Mouse (Mus musculus): ENCODE measurements at regions not wholly inside any gene's neighbourhood (a gene's known extent, or its start where the extent isn't known, plus 50 kb on each side); places are given as distances from the start of the nearest gene placed in this dataset.

- intact Hi-C loops (cut with DNase I): loop anchor here (5.0 to 10.0 kb wide), 3 partner anchors 1507 to 1904 kb away; no protein-coding TSS in a partner anchor
- Histone ChIP-seq H3K4me3 (no peak overlapping the region), H3K27ac (no peak overlapping the region)
- TF ChIP-seq CTCF (IDR thresholded peaks at IDR 0.05): no peak
- no peak for DNase-seq (ENCODE audit: extremely low spot score in 1 of 2, low spot score in 2 of 2)
Measured at GRCm38 (mm10) chr1:42781533-42781932, 69.5 kb upstream of the Mrps9 start.

- DNase-seq (ENCODE audit: extremely low spot score in 1 of 2, low spot score in 2 of 2): no peak
- intact Hi-C loops (cut with DNase I): loop anchor here (5.0 to 10.0 kb wide), 3 partner anchors 1508 to 1906 kb away; no protein-coding TSS in a partner anchor
- Histone ChIP-seq H3K27ac (no peak overlapping the region), H3K4me3 (no peak overlapping the region)
- TF ChIP-seq CTCF (IDR thresholded peaks at IDR 0.05): no peak
Measured at GRCm38 (mm10) chr1:42783072-42783672, 67.9 kb upstream of the Mrps9 start.

- no peak for DNase-seq (ENCODE audit: extremely low spot score in 1 of 2, low spot score in 2 of 2)
- TF ChIP-seq CTCF (IDR thresholded peaks at IDR 0.05): no peak
- intact Hi-C loops (cut with DNase I): loop anchor here (5.0 to 10.0 kb wide), 2 partner anchors 1512 to 1900 kb away; no protein-coding TSS in a partner anchor
- no peak overlapping the region for H3K4me3 ChIP-seq
- H3K27ac ChIP-seq: no peak overlapping the region
Measured at GRCm38 (mm10) chr1:42787240-42787639, 63.8 kb upstream of the Mrps9 start.

GRCm38 (mm10) chr1:42788413-42788812, 62.6 kb upstream of the Mrps9 start:
- intact Hi-C loops (cut with DNase I): loop anchor here (5.0 to 10.0 kb wide), 2 partner anchors 1514 to 1901 kb away; no protein-coding TSS in a partner anchor
- TF ChIP-seq CTCF (IDR thresholded peaks at IDR 0.05): peak; percentile 24
- H3K27ac ChIP-seq: no peak overlapping the region

More at GRCm38 (mm10) chr1:42788413-42788812, 62.6 kb upstream of the Mrps9 start:
- no peak for DNase-seq (ENCODE audit: extremely low spot score in 1 of 2, low spot score in 2 of 2)
- H3K4me3 ChIP-seq: no peak overlapping the region
